Mouse (Mus musculus) erythroblast, embryonic 14.5 days (primary cell): ENCODE measurements around the gene Clca3a1. TPM values are rescaled to one million over a fixed set of nuclear protein-coding genes. Genes with fewer than 3 reads are reported as not detected.
A peak's percentile ranks its signal among the peaks of the same experiment; 100 is the strongest.
"Not testable (repeated sequence)": the region's sequence is repeated elsewhere in the genome, so short reads cannot be mapped to it uniquely, and the experiment has no call there.

Source experiments
- H3K27me3 ChIP-seq: 2 replicates; pipeline ENCODE4 v1.6.1; 2012; ENCODE audit warnings: inconsistent platforms; ENCODE audit not compliant: control insufficient read depth
- H3K36me3 ChIP-seq: 2 replicates; pipeline ENCODE4 v1.6.1; 2012; ENCODE audit warnings: mild to moderate bottlenecking, inconsistent platforms; ENCODE audit not compliant: control insufficient read depth
- H3K4me1 ChIP-seq: 2 replicates; pipeline ENCODE4 v1.6.1; 2012; ENCODE audit warnings: inconsistent platforms; ENCODE audit not compliant: control insufficient read depth
- H3K4me3 ChIP-seq: replicated peaks from 2 replicates; pipeline ENCODE3; 2012; ENCODE audit warnings: moderate library complexity, mild to moderate bottlenecking, inconsistent platforms
- H3K9me3 ChIP-seq: 2 replicates; pipeline ENCODE4 v1.6.1; 2012; ENCODE audit warnings: low read length, inconsistent platforms, mixed read lengths; ENCODE audit not compliant: control insufficient read depth
- GATA1 ChIP-seq: IDR thresholded peaks from 2 replicates; pipeline ENCODE4 v1.6.1; 2012; ENCODE audit warnings: low read length, inconsistent platforms, mixed read lengths
- TAL1 ChIP-seq: IDR thresholded peaks from 3 replicates; pipeline ENCODE4 v1.6.1; 2012; ENCODE audit warnings: low read length, inconsistent platforms, mixed read lengths
- polyA plus RNA-seq: library from polyadenylated mRNA; stranded (reverse); fragments of >175 nt; gene quantifications from 2 replicates; pipeline ENCODE4 v1.2.3, GENCODE M21; 2012

The Clca3a1 gene
- polyA plus RNA-seq, result not detected in 2 replicates

- Histone ChIP-seq H3K4me3 (no peak within 1 kb of the TSS), H3K27me3 (no peaks in the 10 kb centered on the region), H3K9me3 (no peaks in the 10 kb centered on the region), H3K36me3 (no peaks in the 10 kb centered on the region), H3K4me1 (peaks cover 6% of the 10 kb centered on the region)
- no peak for TF ChIP-seq GATA1
- no peak for TF ChIP-seq TAL1
These were observed at the start of gene Clca3a1 for GRCm38 (mm10) chr3:144760592-144761309. Gene Clca3a1, minus strand, starts transcription at chr3:144760977.

- not testable (repeated sequence) for H3K27me3 ChIP-seq, H3K36me3 ChIP-seq, H3K4me3 ChIP-seq, H3K9me3 ChIP-seq, H3K4me1 ChIP-seq
These were observed 47.6 kb upstream of the Clca3a1 start for GRCm38 (mm10) chr3:144808153-144808925.

- H3K4me1 ChIP-seq, H3K27me3 ChIP-seq, H3K9me3 ChIP-seq, H3K4me3 ChIP-seq, H3K36me3 ChIP-seq: not testable (repeated sequence)
These were observed 45.8 kb upstream of the Clca3a1 start for GRCm38 (mm10) chr3:144806626-144807025.

GRCm38 (mm10) chr3:144801861-144802260 is 41.1 kb upstream of the Clca3a1 start:
- Histone ChIP-seq H3K27me3 (no peaks in the 10 kb centered on the region), H3K9me3 (no peaks in the 10 kb centered on the region), H3K4me1 (no peaks in the 10 kb centered on the region)

GRCm38 (mm10) chr3:144785181-144786148 is 24.7 kb upstream of the Clca3a1 start:
- no peaks in the 10 kb centered on the region for H3K36me3 ChIP-seq
- no peaks in the 10 kb centered on the region for H3K9me3 ChIP-seq
- TF ChIP-seq GATA1, result no peak
- TF ChIP-seq TAL1, result no peak
- peak overlapping the region; percentile 5 for H3K4me3 ChIP-seq
- no peaks in the 10 kb centered on the region for H3K4me1 ChIP-seq
- no peaks in the 10 kb centered on the region for H3K27me3 ChIP-seq

More at GRCm38 (mm10) chr3:144801861-144802260, 41.1 kb upstream of the Clca3a1 start:
- no peaks in the 10 kb centered on the region for H3K36me3 ChIP-seq
- no peak for TF ChIP-seq GATA1
- no peak for TF ChIP-seq TAL1
- H3K4me3 ChIP-seq, result no peak overlapping the region

- Histone ChIP-seq H3K9me3 (no peaks in the 10 kb centered on the region), H3K36me3 (no peaks in the 10 kb centered on the region), H3K4me1 (peaks cover 6% of the 10 kb centered on the region), H3K27me3 (no peaks in the 10 kb centered on the region), H3K4me3 (no peak overlapping the region)
- TF ChIP-seq GATA1, result no peak
- TF ChIP-seq TAL1, result no peak
These were observed 4.4 kb upstream of the Clca3a1 start for GRCm38 (mm10) chr3:144765161-144765560.

GRCm38 (mm10) chr3:144761454-144761853 is 677 bp upstream of the Clca3a1 start:
- Histone ChIP-seq H3K27me3 (no peaks in the 10 kb centered on the region), H3K4me3 (no peak overlapping the region), H3K9me3 (no peaks in the 10 kb centered on the region), H3K36me3 (no peaks in the 10 kb centered on the region), H3K4me1 (peaks cover 6% of the 10 kb centered on the region)
- TF ChIP-seq TAL1 (no peak), GATA1 (no peak)

GRCm38 (mm10) chr3:144759719-144760118 is 1.1 kb downstream of the Clca3a1 start:
- Histone ChIP-seq H3K36me3 (no peaks in the 10 kb centered on the region), H3K9me3 (no peaks in the 10 kb centered on the region), H3K27me3 (no peaks in the 10 kb centered on the region), H3K4me3 (no peak overlapping the region), H3K4me1 (peaks cover 6% of the 10 kb centered on the region)
- no peak for TF ChIP-seq TAL1

- H3K4me3 ChIP-seq, H3K4me1 ChIP-seq, H3K9me3 ChIP-seq, H3K27me3 ChIP-seq, H3K36me3 ChIP-seq: not testable (repeated sequence)
These were observed 4.7 kb downstream of the Clca3a1 start for GRCm38 (mm10) chr3:144756103-144756502.
